Mouse (Mus musculus): ENCODE measurements around the gene Aven. TPM values are rescaled to one million over a fixed set of nuclear protein-coding genes. Genes with fewer than 3 reads are reported as not detected.

Aven gene
- total RNA-seq, 4 experiments from 2014 or later: 8.8 to 16.3 (median 13.1) TPM

- DNase-seq: no peak
Observed at GRCm38 (mm10) chr2:112676175-112676574, 183.4 kb downstream of the Aven start.

GRCm38 (mm10) chr2:112676721-112677120, 184.0 kb downstream of the Aven start:
- DNase-seq: no peak

- no peak for DNase-seq
Observed at GRCm38 (mm10) chr2:112677246-112677645, 184.5 kb downstream of the Aven start.

GRCm38 (mm10) chr2:112681817-112682216, 189.1 kb downstream of the Aven start:
- DNase-seq: no peak

Small RNA genes lying within 50 kb of the gene (microRNA-seq; reads per million reads assigned to microRNA genes)
- gene Gm44374: 0 reads per million in 2 experiments

Other genes with a start within 250 kb of the Aven start
- under 1 TPM in 1 of 4 experiments, not detected in 3; 0.06 TPM for gene Nutm1, start 233.7 kb upstream of the Aven start, total RNA-seq (2022)
- gene Nop10, start 231.0 kb upstream of the Aven start, total RNA-seq (2022): 100 to 1,000 TPM in 2 of 4 experiments, 10 to 100 TPM in 2; 77.3 to 151 (median 111) TPM
- gene Slc12a6, start 227.1 kb upstream of the Aven start, total RNA-seq (2022): 10 to 100 TPM; 41.1 to 56.3 (median 49.1) TPM
- gene Gm21985, start 226.7 kb upstream of the Aven start, total RNA-seq (2022): 1 to 10 TPM in 1 of 4 experiments, not detected in 3; 1.5 TPM
- 100 to 1,000 TPM in 2 of 4 experiments, 10 to 100 TPM in 2; 86.5 to 106 (median 95.5) TPM for gene Emc4, start 124.9 kb upstream of the Aven start, total RNA-seq (2022)
- gene Katnbl1, start 113.8 kb upstream of the Aven start, total RNA-seq (2022): 10 to 100 TPM; 10.8 to 13.9 (median 12.1) TPM
- 10 to 100 TPM; 33.3 to 36.7 (median 34.6) TPM for gene Emc7, start 38.0 kb upstream of the Aven start, total RNA-seq (2022)
- gene Chrm5, start 12.2 kb upstream of the Aven start, total RNA-seq (2022): not detected